Mouse (Mus musculus) liver, embryonic 11.5 days (tissue): ENCODE results near the gene Wdr74. TPM values are rescaled to one million over a fixed set of nuclear protein-coding genes. Genes with fewer than 3 reads are reported as not detected.
"Not testable (repeated sequence)": the region's sequence is repeated elsewhere in the genome, so short reads cannot be mapped to it uniquely, and the experiment has no call there.

ENCODE experiments used
- ATAC-seq: fragments of 200-750 bp; cut with Nextera tagmentation; replicated peaks from 2 replicates; pipeline ENCODE4 v1.8.0; 2017; ENCODE audit warnings: moderate number of reproducible peaks, mild to moderate bottlenecking, moderate TSS enrichment, moderate library complexity; ENCODE audit not compliant: low FRiP score
- DNase-seq: peaks from one replicate; pipeline ENCODE4 v3.0.0-alpha.2; 2017; ENCODE audit warnings: low spot score
- H3K27ac ChIP-seq: fragments of 300-500 bp; sonication (generic); 2 replicates; pipeline ENCODE4 v1.5.1; 2014; ENCODE audit warnings: mild to moderate bottlenecking, low read depth, low read length, control low read depth
- H3K27me3 ChIP-seq: fragments of 300-500 bp; sonication (generic); replicated peaks from 2 replicates; pipeline ENCODE4 v1.6.1; 2014; ENCODE audit warnings: low read length, mixed read lengths; ENCODE audit not compliant: control insufficient read depth, insufficient read depth
- H3K36me3 ChIP-seq: fragments of 300-500 bp; sonication (generic); 2 replicates; pipeline ENCODE4 v1.6.1; 2014; ENCODE audit warnings: mild to moderate bottlenecking, low read length, moderate library complexity, mixed read lengths; ENCODE audit not compliant: control insufficient read depth, insufficient read depth
- H3K4me1 ChIP-seq: fragments of 300-500 bp; sonication (generic); replicated peaks from 2 replicates; pipeline ENCODE4 v1.6.1; 2014; ENCODE audit warnings: low read length, mixed read lengths; ENCODE audit not compliant: control insufficient read depth, insufficient read depth
- H3K4me2 ChIP-seq: fragments of 300-500 bp; sonication (generic); 2 replicates; pipeline ENCODE4 v1.6.1; 2014; ENCODE audit warnings: mild to moderate bottlenecking, control low read depth, moderate library complexity
- H3K4me3 ChIP-seq: fragments of 300-500 bp; sonication (generic); 2 replicates; pipeline ENCODE4 v1.5.1; 2014; ENCODE audit warnings: low read depth, low read length, control low read depth
- H3K9ac ChIP-seq: fragments of 300-500 bp; sonication (generic); 2 replicates; pipeline ENCODE4 v1.6.1; 2014; ENCODE audit warnings: low read depth, low read length, control low read depth
- H3K9me3 ChIP-seq: fragments of 300-500 bp; sonication (generic); 2 replicates; pipeline ENCODE4 v1.6.1; 2016; ENCODE audit warnings: low read length, inconsistent platforms, mixed read lengths; ENCODE audit not compliant: control insufficient read depth
- WGBS: fragments of 180-500 bp; shearing (Covaris S2); extraction: QIAGEN DNeasy Blood & Tissue Kit; methylation state at CpG from one replicate; pipeline ENCODE4 v1.1.7; 2014; 5-methylcytosine and 5-hydroxymethylcytosine counted together
- polyA plus RNA-seq: library from polyadenylated mRNA; unstranded; fragments of >200 nt; fragmentation: Nextera tagmentation; extraction: Ambion mirVana; gene quantifications from 2 replicates; pipeline ENCODE4 v1.2.1, GENCODE M21; 2014

The Wdr74 gene
- polyA plus RNA-seq, 1 experiment from 2014 or later: 143 TPM

DNA sequence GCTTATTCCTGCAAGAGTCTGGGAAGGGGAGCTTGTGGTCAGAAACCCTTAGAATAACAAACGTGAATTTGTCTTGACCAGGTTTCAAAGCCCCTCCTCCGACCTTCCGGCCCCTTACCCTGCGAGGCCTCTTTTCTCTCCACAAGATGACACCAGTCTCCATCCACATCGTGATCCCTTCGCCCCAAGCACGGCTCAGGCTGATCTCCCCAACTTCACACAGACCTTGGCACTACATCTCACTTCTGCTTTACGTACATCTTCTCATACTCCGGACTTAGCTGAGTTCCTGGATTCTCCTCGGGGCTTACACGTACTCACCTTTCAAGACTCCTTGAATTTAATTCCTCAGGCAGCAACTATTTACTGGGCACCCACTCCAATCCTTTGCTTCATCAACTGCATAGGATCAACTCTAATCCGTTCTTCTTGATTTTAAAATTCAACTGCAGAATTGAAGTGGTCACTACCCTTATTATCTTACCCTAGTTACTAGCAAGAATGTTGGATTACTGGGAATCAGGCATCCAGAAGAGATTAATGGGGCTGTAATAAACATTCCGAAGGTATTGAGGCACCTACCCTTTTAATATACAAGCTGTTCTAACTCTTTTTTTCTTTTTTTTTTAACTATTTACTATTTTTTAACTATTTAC lies 21.5 kb upstream of the Wdr74 start:
- DNase-seq (no peak), ATAC-seq (peak; percentile 36)
- Histone ChIP-seq H3K9me3 (no peaks in the 10 kb centered on the region), H3K4me1 (peaks cover 49% of the 10 kb centered on the region), H3K4me2 (peak overlapping the region; percentile 82), H3K36me3 (peaks cover 21% of the 10 kb centered on the region), H3K27me3 (no peaks in the 10 kb centered on the region), H3K9ac (peak overlapping the region; percentile 98), H3K4me3 (peak overlapping the region; percentile 87), H3K27ac (peak overlapping the region; percentile 90)
- WGBS: 6% methylated on average over 13 of the region's 13 CpGs

DNA sequence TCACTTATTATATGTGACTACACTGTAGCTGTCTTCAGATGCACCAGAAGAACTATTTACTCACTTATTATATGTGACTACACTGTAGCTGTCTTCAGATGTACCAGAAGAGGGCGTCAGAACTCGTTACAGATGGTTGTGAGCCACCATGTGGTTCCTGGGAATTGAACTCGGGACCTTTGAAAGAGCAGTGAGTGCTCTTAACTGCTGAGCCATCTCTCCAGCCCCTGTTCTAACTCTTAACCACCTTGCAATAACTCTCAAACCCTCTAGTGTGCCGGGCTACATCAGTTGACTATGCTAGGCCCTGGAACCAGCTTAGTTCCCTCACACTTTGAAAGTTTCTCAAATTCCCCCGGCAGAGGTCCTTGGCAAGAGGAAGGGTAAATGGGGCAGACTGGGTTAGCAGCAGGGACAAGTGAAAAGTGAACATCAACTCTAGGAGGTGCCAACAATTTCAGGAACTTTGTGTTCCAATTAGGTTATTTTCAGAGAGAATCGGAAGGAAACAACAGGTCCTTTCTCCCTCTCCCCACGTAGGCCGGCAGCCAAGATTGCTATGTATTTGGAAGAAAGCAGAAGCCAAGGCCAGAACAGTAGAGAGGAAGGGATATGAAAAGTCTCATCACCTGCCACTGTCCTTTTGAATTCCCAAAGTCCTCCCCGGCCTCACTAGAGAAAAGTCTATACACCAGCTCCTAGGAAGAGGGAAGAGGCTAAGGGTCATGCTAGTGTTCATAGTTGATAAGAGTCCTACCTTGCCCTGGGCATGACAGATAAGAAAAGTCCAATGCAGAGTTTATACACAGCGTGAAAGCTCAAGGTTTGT lies 20.8 kb upstream of the Wdr74 start:
- H3K36me3 ChIP-seq: peaks cover 13% of the 10 kb centered on the region
- peak; percentile 79 for ATAC-seq
- no peaks in the 10 kb centered on the region for H3K27me3 ChIP-seq
- peak overlapping the region; percentile 51; the same call in 1 of the 2 replicates for H3K9ac ChIP-seq
- no peaks in the 10 kb centered on the region for H3K9me3 ChIP-seq
- H3K4me3 ChIP-seq: peak overlapping the region; percentile 21; the same call in 1 of the 2 replicates
- H3K4me2 ChIP-seq: peak overlapping the region; percentile 82
- DNase-seq: no peak
- peaks cover 46% of the 10 kb centered on the region for H3K4me1 ChIP-seq
- H3K27ac ChIP-seq: peak overlapping the region; percentile 89
- 46% methylated on average over 10 of the region's 10 CpGs for WGBS

DNA sequence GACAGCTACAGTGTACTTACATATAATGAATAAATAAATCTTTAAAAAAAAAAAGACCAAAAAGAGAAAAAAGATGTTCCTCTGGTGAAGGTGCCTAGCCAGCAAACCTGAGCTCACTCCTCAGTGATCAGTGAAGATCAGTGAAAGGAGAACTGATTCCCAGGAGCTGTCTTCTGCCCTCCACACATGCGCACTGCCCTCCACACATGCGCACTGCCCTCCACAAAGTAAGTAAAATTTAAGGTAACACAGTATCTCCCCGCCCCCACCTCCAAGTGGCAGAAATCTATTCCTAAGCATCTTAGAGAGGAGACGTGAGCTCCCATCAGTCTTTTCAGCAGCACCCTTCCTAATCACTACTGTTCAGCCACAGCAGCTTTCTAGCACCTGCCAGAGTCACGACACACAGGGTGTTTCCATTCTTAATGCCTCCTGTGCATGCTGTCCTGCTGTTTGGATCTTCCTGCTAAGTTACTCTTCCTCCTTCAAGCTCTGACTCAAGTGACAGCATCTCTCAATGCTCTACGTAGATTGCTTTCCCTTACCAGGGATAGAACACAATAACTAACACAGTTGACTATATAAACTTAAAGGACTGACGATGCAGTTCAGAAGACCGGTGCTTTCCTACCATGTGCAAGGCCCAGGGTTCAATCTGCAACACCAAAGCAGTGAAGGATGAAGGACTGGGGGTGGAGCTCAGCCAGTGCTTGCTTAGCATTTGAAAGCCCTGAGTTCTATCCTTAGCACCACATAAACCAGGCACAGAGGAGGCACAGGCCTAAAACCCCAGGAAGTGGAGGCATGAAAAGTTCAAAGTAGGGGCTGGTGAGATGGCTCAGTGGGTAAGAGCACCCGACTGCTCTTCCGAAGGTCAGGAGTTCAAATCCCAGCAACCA lies 19.5 kb upstream of the Wdr74 start:
- WGBS: 68% methylated on average over 10 of the region's 10 CpGs
- no peaks in the 10 kb centered on the region for H3K9me3 ChIP-seq
- H3K9ac ChIP-seq: peak overlapping the region; percentile 39; the same call in 1 of the 2 replicates
- peak overlapping the region; percentile 18; the same call in 1 of the 2 replicates for H3K4me2 ChIP-seq
- H3K4me3 ChIP-seq: no peak overlapping the region
- no peaks in the 10 kb centered on the region for H3K27me3 ChIP-seq
- H3K27ac ChIP-seq: peak overlapping the region; percentile 89
- H3K36me3 ChIP-seq: peaks cover 5% of the 10 kb centered on the region; the same call in 1 of the 2 replicates
- DNase-seq (no peak), ATAC-seq (0 out of 2 replicates have a peak, but pooled peaks have one; percentile 15)
- peaks cover 35% of the 10 kb centered on the region for H3K4me1 ChIP-seq

DNA sequence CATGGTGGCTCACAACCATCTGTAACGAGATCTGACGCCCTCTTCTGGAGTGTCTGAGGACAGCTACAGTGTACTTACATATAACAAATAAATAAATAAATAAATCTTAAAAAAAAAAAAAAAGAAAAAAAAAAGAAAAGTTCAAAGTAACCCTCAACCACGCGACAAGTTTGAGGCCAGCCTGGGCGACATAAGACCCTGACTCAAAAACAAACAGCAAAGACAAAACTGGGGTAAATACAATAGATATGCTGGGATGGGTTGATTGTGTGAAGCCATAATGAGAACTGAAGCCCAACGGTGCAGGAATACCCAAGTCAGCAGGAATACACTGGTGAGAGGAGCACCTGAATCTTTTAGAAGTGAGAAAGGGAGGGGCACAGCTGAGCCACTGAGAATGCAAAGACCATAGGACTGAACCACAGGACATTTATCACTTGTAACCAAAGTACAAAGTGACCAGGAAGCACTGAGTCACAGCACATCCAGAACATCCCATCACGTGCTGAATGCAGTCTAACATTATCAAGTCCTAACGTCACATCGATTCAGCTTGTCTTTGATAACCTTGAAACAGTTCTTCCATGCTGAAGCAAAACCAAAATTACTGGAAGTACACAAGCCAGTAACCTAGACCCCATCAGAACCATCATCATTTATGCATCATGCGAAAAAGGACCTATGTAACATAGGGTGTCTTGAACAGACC lies 18.7 kb upstream of the Wdr74 start:
- Histone ChIP-seq H3K9ac (no peak overlapping the region), H3K27ac (peak overlapping the region; percentile 53; the same call in 1 of the 2 replicates), H3K4me3 (no peak overlapping the region), H3K27me3 (no peaks in the 10 kb centered on the region), H3K36me3 (no peaks in the 10 kb centered on the region), H3K4me1 (peaks cover 35% of the 10 kb centered on the region), H3K4me2 (no peak overlapping the region), H3K9me3 (no peaks in the 10 kb centered on the region)
- ATAC-seq (no peak), DNase-seq (no peak)
- 71% methylated on average over 8 of the region's 10 CpGs for WGBS

DNA sequence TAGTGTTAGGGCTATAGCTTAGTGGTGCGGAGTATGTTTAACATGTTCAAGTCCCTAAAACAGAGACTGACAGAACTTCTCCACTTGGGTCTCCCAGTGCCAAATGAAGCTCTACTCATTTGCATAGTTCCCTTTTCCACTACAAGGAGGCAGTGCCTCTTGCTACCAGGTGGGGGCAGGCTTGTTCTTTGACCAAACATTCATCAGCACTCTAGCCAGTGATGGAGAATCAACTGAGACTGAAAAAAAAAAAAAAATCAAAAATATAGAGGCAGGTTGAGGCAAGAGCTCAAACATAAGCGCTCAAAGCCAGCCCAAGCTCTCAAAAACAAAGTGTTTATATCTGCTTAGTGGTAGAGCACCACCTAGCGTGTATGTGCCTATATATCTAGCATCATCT lies 17.3 kb upstream of the Wdr74 start:
- Histone ChIP-seq H3K27ac (no peak overlapping the region), H3K4me1 (peaks cover 38% of the 10 kb centered on the region), H3K36me3 (no peaks in the 10 kb centered on the region), H3K4me3 (no peak overlapping the region), H3K4me2 (no peak overlapping the region), H3K9ac (no peak overlapping the region), H3K9me3 (no peaks in the 10 kb centered on the region), H3K27me3 (no peaks in the 10 kb centered on the region)
- DNase-seq: no peak
- ATAC-seq: no peak
- WGBS: 61% methylated on average over 3 of the region's 3 CpGs

DNA sequence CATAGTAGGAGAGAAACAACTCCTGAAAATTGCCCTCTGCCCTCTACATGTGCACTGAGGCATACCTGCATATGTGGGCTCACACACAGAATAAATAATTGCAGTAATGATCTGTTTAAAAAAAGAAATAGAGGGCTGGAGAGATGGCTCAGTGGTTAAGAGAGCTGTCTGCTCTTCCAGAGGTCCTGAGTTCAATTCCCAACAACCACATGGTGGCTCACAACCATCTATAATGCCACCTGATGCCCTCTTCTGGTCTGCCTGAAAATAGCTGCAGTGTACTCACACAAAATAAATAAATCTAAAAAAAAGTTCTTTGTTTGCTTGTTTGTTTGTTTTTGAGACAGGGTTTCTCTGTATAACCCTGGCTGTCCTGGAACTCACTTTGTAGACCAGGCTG lies 16.6 kb upstream of the Wdr74 start:
- not testable (repeated sequence) for DNase-seq, H3K27me3 ChIP-seq, H3K27ac ChIP-seq, H3K9ac ChIP-seq, H3K36me3 ChIP-seq, H3K4me2 ChIP-seq, H3K9me3 ChIP-seq, ATAC-seq, H3K4me3 ChIP-seq
- H3K4me1 ChIP-seq: peaks cover 38% of the 10 kb centered on the region

DNA sequence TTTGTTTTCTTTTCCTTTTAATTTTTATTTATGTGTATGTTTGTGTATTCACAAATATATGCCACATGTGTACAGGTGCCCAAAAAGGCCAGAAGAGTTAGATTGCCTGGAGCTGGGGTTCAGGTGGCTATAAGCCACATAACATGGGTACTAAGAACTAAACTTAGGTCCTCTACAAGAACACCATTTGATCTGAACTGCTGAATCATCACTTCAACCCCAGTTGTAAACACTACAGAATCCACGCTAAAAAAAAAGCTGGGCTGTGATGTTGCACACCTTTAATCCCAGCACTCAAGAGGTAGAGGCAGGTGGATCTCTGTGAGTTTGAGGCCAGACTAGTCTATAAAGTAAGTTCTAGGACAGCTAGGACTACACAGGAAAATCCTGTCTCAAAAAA lies 14.2 kb upstream of the Wdr74 start:
- Histone ChIP-seq H3K4me1 (peaks cover 25% of the 10 kb centered on the region), H3K9ac (no peak overlapping the region), H3K27ac (peak overlapping the region; percentile 23; the same call in 1 of the 2 replicates), H3K4me2 (peak overlapping the region; percentile 87), H3K27me3 (no peaks in the 10 kb centered on the region), H3K36me3 (peaks cover 21% of the 10 kb centered on the region), H3K9me3 (no peaks in the 10 kb centered on the region), H3K4me3 (peak overlapping the region; percentile 88; the same call in 1 of the 2 replicates)
- WGBS: 57% methylated on average over 1 of the region's 1 CpGs
- ATAC-seq (no peak), DNase-seq (no peak)

DNA sequence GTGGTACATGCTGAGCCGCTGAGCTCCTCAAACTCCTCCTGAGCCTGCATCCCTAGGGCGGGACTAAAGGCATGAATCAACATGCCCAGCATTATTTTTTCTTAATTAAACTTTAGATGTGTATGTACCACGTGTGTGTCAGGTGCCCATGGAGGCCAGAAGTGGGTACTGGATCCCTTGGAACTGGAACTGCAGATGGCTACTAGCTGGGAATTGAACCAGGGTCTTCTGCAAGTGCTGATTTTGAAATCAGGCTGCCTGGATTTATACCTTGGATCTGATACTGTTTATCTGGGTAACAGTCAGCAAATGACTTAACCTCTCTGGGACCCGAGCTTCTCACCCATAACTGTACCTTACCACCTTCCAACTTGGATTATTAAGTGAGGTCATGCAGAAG lies 13.6 kb upstream of the Wdr74 start:
- Histone ChIP-seq H3K9me3 (no peaks in the 10 kb centered on the region), H3K9ac (peak overlapping the region; percentile 98), H3K36me3 (peaks cover 22% of the 10 kb centered on the region), H3K27me3 (no peaks in the 10 kb centered on the region), H3K4me1 (peaks cover 22% of the 10 kb centered on the region), H3K4me2 (peak overlapping the region; percentile 87), H3K4me3 (peak overlapping the region; percentile 88), H3K27ac (peak overlapping the region; percentile 98)
- no peak for DNase-seq
- 48% methylated on average over 4 of the region's 4 CpGs for WGBS
- no peak for ATAC-seq
